Comparison of ENCODE assay signal across 19 mouse cellular contexts in the genomic region with DNA sequence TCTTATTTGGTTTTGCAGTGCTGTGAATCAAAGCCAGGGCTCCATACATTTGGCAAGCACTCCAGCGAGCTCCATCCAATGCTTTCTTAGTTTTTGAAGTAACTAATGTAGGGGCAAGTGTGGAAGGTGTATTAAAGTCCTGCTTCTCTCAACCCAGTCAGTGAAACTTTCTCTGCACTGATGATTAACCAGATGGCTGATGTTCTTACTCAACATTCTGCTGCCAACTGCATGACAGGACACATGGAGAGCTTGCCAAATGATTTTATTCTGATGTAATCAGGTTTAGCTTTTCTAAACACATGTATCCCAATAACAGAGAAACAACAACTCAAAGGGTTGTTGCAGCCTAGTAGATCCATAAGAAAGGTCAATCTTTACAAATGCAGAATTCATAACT. TPM values are rescaled to one million over a fixed set of nuclear protein-coding genes. Genes with fewer than 3 reads are reported as not detected.
DNase-seq lines count a peak whose midpoint lies in the region; ATAC-seq and TF ChIP-seq lines count a peak whose summit lies in the region.
"Had no signal": no experiment of that assay in that cellular context is flagged by ENCODE, and none has a peak within 500 bp of the region (broad histone marks: within the 10 kb centered on the region; RNA-seq: fewer than 3 reads in every experiment).

No protein-coding gene starts in this region.

- no peak for TF ChIP-seq POLR2A in kidney, adult 2 months (IDR thresholded peaks at IDR 0.05; ENCODE audit: low read depth, low read length)

- ATAC-seq in lung, embryonic 14.5 days (ENCODE audit: insufficient read depth): no peak
- ATAC-seq: forebrain, postnatal 0 days had no signal

- TF ChIP-seq CTCF in kidney, adult 2 months (conservative IDR thresholded peaks at IDR 0.05; ENCODE audit: insufficient read depth, insufficient read length, low read depth, low read length): no peak
- TF ChIP-seq CTCF in lung, embryonic 14.5 days (IDR thresholded peaks at IDR 0.05; ENCODE audit: low read depth): no peak

- H3K27me3 ChIP-seq in kidney, adult 2 months (replicated peaks; ENCODE audit: control insufficient read depth, insufficient read depth, low read length): no peaks in the 10 kb centered on the region
- no peaks in the 10 kb centered on the region for H3K27me3 ChIP-seq in lung, embryonic 14.5 days (ENCODE audit: insufficient read depth, low read length)
- H3K27me3 ChIP-seq: liver, embryonic 13.5 days had no signal

- H3K4me1 ChIP-seq in kidney, adult 2 months (ENCODE audit: control insufficient read depth, insufficient read depth, low read length): no peaks in the 10 kb centered on the region; the same call in 1 of the 2 replicates
- no peaks in the 10 kb centered on the region for H3K4me1 ChIP-seq in lung, embryonic 14.5 days (ENCODE audit: insufficient read depth)
- H3K4me1 ChIP-seq: heart, embryonic 10.5 days; hindbrain, embryonic 10.5 days; limb, embryonic 10.5 days; liver, embryonic 13.5 days had no signal

- no peaks in the 10 kb centered on the region; the same call in 1 of the 2 replicates for H3K36me3 ChIP-seq in kidney, adult 2 months (ENCODE audit: control insufficient read depth, insufficient read depth, low read length)
- 0 out of 2 replicates have a peak, but pooled peaks cover 9% of the 10 kb centered on the region for H3K36me3 ChIP-seq in lung, embryonic 14.5 days (ENCODE audit: insufficient read depth)
- H3K36me3 ChIP-seq: liver, embryonic 13.5 days had no signal

- 45% methylated on average over 1 of the region's 1 CpGs for WGBS in kidney, adult 2 months
- WGBS in lung, embryonic 14.5 days: 76% methylated on average over 1 of the region's 1 CpGs

- no peak overlapping the region; the same call in 1 of the 2 replicates for H3K27ac ChIP-seq in kidney, adult 2 months (ENCODE audit: insufficient read depth, low read depth, low read length)
- no peak overlapping the region for H3K27ac ChIP-seq in lung, embryonic 14.5 days (ENCODE audit: low read depth)
- H3K27ac ChIP-seq: heart, embryonic 10.5 days; hindbrain, embryonic 10.5 days; left cerebral cortex, adult 2 months; limb, embryonic 10.5 days; liver, embryonic 13.5 days; macrophage had no signal

- no peak overlapping the region for H3K9ac ChIP-seq in lung, embryonic 14.5 days
- H3K9ac ChIP-seq: forebrain, postnatal 0 days; liver, embryonic 13.5 days had no signal

- no peak overlapping the region for H3K4me3 ChIP-seq in kidney, adult 2 months (ENCODE audit: insufficient read depth, low read depth, low read length)
- no peak overlapping the region for H3K4me3 ChIP-seq in lung, embryonic 14.5 days (ENCODE audit: low read depth, low read length)
- H3K4me3 ChIP-seq: heart, embryonic 10.5 days; hindbrain, embryonic 10.5 days; left cerebral cortex, adult 2 months; limb, embryonic 10.5 days; liver, embryonic 13.5 days had no signal

- DNase-seq in kidney, adult 2 months: peak; percentile 70
- no peak for DNase-seq in kidney, postnatal 4 days
- DNase-seq in lung, embryonic 14.5 days: peak; percentile 21
- DNase-seq in lung, postnatal 14 days: no peak
- peak; percentile 55 for DNase-seq in NIH3T3 (ENCODE audit: low read depth)
- peak; percentile 34 for DNase-seq in brain, adult 2 months (ENCODE audit: low read depth, low spot score)
- DNase-seq in spleen, postnatal 36 days (ENCODE audit: low spot score in 2 of 2): no peak
- DNase-seq: cerebellum, adult 11 months; embryo, embryonic 11 days; forebrain, postnatal 0 days; layer of hippocampus, adult 9-11 months; liver, embryonic 13.5 days; thymus, postnatal 14 days had no signal

- H3K9me3 ChIP-seq in lung, embryonic 14.5 days (ENCODE audit: low read depth, low read length): no peaks in the 10 kb centered on the region
- H3K9me3 ChIP-seq: heart, embryonic 10.5 days; hindbrain, embryonic 10.5 days; limb, embryonic 10.5 days; liver, embryonic 13.5 days had no signal

- no peak overlapping the region for H3K4me2 ChIP-seq in lung, embryonic 14.5 days
- H3K4me2 ChIP-seq: liver, embryonic 13.5 days; midbrain, embryonic 11.5 days had no signal

RNA-seq across cellular contexts. Expression of a gene that starts 13.8 kb away (rescaled TPM):
- polyA plus RNA-seq in kidney, adult 2 months (2012; rRNA removed): 312 and 353 TPM in 2 replicates
- polyA plus RNA-seq in lung, embryonic 14.5 days (2014; fragmentation: Nextera tagmentation; extraction: Ambion mirVana): 143 and 157 TPM in 2 replicates

Comparison
In these comparisons a context has a peak if more than half of its experiments do, and no peak if none do; other contexts are left out.
1. DNase-seq: peak in kidney, adult 2 months (single experiment), lung, embryonic 14.5 days (single experiment), NIH3T3 (single experiment) and brain, adult 2 months (single experiment); none in kidney, postnatal 4 days (0 of 2), lung, postnatal 14 days (single experiment) and spleen, postnatal 36 days (0 of 2).